Mouse (Mus musculus) MEL (cell line): ENCODE measurements around the gene Scn2b. TPM values are rescaled to one million over a fixed set of nuclear protein-coding genes. Genes with fewer than 3 reads are reported as not detected.

Experiments used
- DNase-seq: peaks from one replicate; pipeline ENCODE4 v3.0.0; 2011; ENCODE audit warnings: low read depth, low spot score
- H3K27ac ChIP-seq: 2 replicates; pipeline ENCODE4 v1.5.1; 2012; ENCODE audit warnings: low read depth, mild to moderate bottlenecking, control low read depth, low read length, moderate library complexity; ENCODE audit not compliant: control insufficient read depth
- H3K27me3 ChIP-seq, 2 experiments: fragments of 150-350 bp in 1 of 2; sonication (generic) in 1 of 2; 2 replicates each; pipeline ENCODE4 v1.6.1; 2012; ENCODE audit warnings: low read length in 2 of 2, mild to moderate bottlenecking in 2 of 2, improper control_type of control experiment in 1 of 2, moderate library complexity in 1 of 2; ENCODE audit not compliant: insufficient read depth in 2 of 2, control insufficient read depth in 1 of 2
- H3K36me3 ChIP-seq, 2 experiments: 2 replicates each; pipeline ENCODE4 v1.6.1; 2012 to 2014; ENCODE audit warnings: low read length in 2 of 2, improper control_type of control experiment in 1 of 2, inconsistent platforms in 1 of 2, mild to moderate bottlenecking in 1 of 2; ENCODE audit not compliant: insufficient read depth in 2 of 2, control insufficient read depth in 1 of 2
- H3K4me1 ChIP-seq, 2 experiments: fragments of 150-350 bp in 1 of 2; sonication (generic) in 1 of 2; 2 replicates each; pipeline ENCODE4 v1.6.1; 2012; ENCODE audit warnings: low read length in 2 of 2, improper control_type of control experiment in 1 of 2, mild to moderate bottlenecking in 1 of 2; ENCODE audit not compliant: insufficient read depth in 2 of 2, control insufficient read depth in 1 of 2
- H3K4me3 ChIP-seq, 2 experiments: fragments of 150-350 bp in 1 of 2; sonication (generic) in 1 of 2; 2 replicates each; pipeline ENCODE4 v1.5.1; 2012; ENCODE audit warnings: low read depth in 2 of 2, low read length in 2 of 2, mild to moderate bottlenecking in 2 of 2, moderate library complexity in 2 of 2, control low read depth in 1 of 2, improper control_type of control experiment in 1 of 2; ENCODE audit not compliant: control insufficient read depth in 1 of 2, insufficient read depth in 1 of 2
- H3K79me2 ChIP-seq: 2 replicates; pipeline ENCODE4 v1.6.1; 2012; ENCODE audit warnings: mild to moderate bottlenecking, low read length, moderate library complexity; ENCODE audit not compliant: control insufficient read depth, poor library complexity, insufficient read depth
- H3K9ac ChIP-seq: 2 replicates; pipeline ENCODE4 v1.6.1; 2012; ENCODE audit warnings: low read depth, mild to moderate bottlenecking, control low read depth, low read length, moderate library complexity; ENCODE audit not compliant: control insufficient read depth, poor library complexity, severe bottlenecking
- H3K9me3 ChIP-seq: fragments of 150-350 bp; sonication (generic); replicated peaks from 2 replicates; pipeline ENCODE4 v1.6.1; 2012; ENCODE audit warnings: mild to moderate bottlenecking, low read length, improper control_type of control experiment, moderate library complexity; ENCODE audit not compliant: insufficient read depth
- CTCF ChIP-seq, 3 experiments: IDR thresholded peaks in 2 of 3; conservative IDR thresholded peaks in 1 of 3; 2 replicates each; pipeline ENCODE4 v1.5.1; 2011 to 2012; ENCODE audit warnings: low read length in 3 of 3, low read depth in 2 of 3, mild to moderate bottlenecking in 2 of 3, improper control_type of control experiment in 1 of 3, inconsistent platforms in 1 of 3, mixed read lengths in 1 of 3, moderate library complexity in 1 of 3; ENCODE audit not compliant: control insufficient read depth in 1 of 3, insufficient read depth in 1 of 3, poor library complexity in 1 of 3, severe bottlenecking in 1 of 3
- E2F4 ChIP-seq: IDR thresholded peaks from 2 replicates; pipeline ENCODE4 v1.6.1; 2011; ENCODE audit warnings: low read depth, low read length, improper control_type of control experiment, borderline replicate concordance
- EP300 ChIP-seq, 2 experiments: IDR thresholded peaks; 2 replicates each; pipeline ENCODE4 v1.6.1; 2011; ENCODE audit warnings: improper control_type of control experiment in 2 of 2, low read length in 2 of 2, low read depth in 1 of 2, mild to moderate bottlenecking in 1 of 2
- ETS1 ChIP-seq: IDR thresholded peaks from 2 replicates; pipeline ENCODE4 v1.6.1; 2012; ENCODE audit warnings: low read depth, mild to moderate bottlenecking, inconsistent platforms, low read length, improper control_type of control experiment, moderate library complexity
- GABPA ChIP-seq: IDR thresholded peaks from 2 replicates; pipeline ENCODE4 v1.6.1; 2012; ENCODE audit warnings: low read depth, mild to moderate bottlenecking, inconsistent platforms, low read length, improper control_type of control experiment, moderate library complexity
- JUND ChIP-seq: IDR thresholded peaks from 2 replicates; pipeline ENCODE4 v1.6.1; 2011; ENCODE audit warnings: low read depth, mild to moderate bottlenecking, improper control_type of control experiment, low read length
- KAT2A ChIP-seq: conservative IDR thresholded peaks from 2 replicates; pipeline ENCODE4 v1.6.1; 2012; ENCODE audit warnings: low read depth, low read length, improper control_type of control experiment, inconsistent platforms
- MAZ ChIP-seq: IDR thresholded peaks from 2 replicates; pipeline ENCODE4 v1.6.1; 2012; ENCODE audit warnings: low read depth, mild to moderate bottlenecking, inconsistent platforms, low read length, improper control_type of control experiment
- MEF2A ChIP-seq: IDR thresholded peaks from 2 replicates; pipeline ENCODE4 v1.6.1; 2014; ENCODE audit warnings: low read depth, mild to moderate bottlenecking, inconsistent platforms, low read length, improper control_type of control experiment; ENCODE audit not compliant: poor library complexity, insufficient replicate concordance, severe bottlenecking; ENCODE audit errors: extremely low read depth
- MXI1 ChIP-seq: IDR thresholded peaks from 2 replicates; pipeline ENCODE4 v1.6.1; 2011; ENCODE audit warnings: mild to moderate bottlenecking, low read depth, low read length, improper control_type of control experiment
- MYB ChIP-seq: IDR thresholded peaks from 2 replicates; pipeline ENCODE4 v1.6.1; 2011; ENCODE audit warnings: mild to moderate bottlenecking, low read depth, low read length, improper control_type of control experiment
- MYC ChIP-seq: IDR thresholded peaks from 2 replicates; pipeline ENCODE4 v1.6.1; 2011; ENCODE audit warnings: low read depth, mild to moderate bottlenecking, low read length, improper control_type of control experiment, moderate library complexity
- NRF1 ChIP-seq: IDR thresholded peaks from 2 replicates; pipeline ENCODE4 v1.6.1; 2014; ENCODE audit warnings: low read depth, mild to moderate bottlenecking, inconsistent platforms, low read length, improper control_type of control experiment, moderate library complexity; ENCODE audit not compliant: poor library complexity, insufficient read depth, severe bottlenecking
- POLR2A ChIP-seq, 2 experiments: IDR thresholded peaks; 2 replicates each; pipeline ENCODE4 v1.6.1; 2011 to 2012; ENCODE audit warnings: low read length in 2 of 2, mild to moderate bottlenecking in 2 of 2, control low read depth in 1 of 2, improper control_type of control experiment in 1 of 2, low read depth in 1 of 2, moderate library complexity in 1 of 2; ENCODE audit not compliant: control insufficient read depth in 1 of 2, insufficient read depth in 1 of 2, poor library complexity in 1 of 2
- POLR2AphosphoS2 ChIP-seq: IDR thresholded peaks from 2 replicates; pipeline ENCODE4 v1.6.1; 2011; ENCODE audit warnings: low read length, improper control_type of control experiment
- RAD21 ChIP-seq: IDR thresholded peaks from 2 replicates; pipeline ENCODE4 v1.6.1; 2011; ENCODE audit warnings: mild to moderate bottlenecking, low read depth, low read length, improper control_type of control experiment
- RCOR1 ChIP-seq: IDR thresholded peaks from 2 replicates; pipeline ENCODE4 v1.6.1; 2012; ENCODE audit warnings: low read depth, mild to moderate bottlenecking, inconsistent platforms, low read length, improper control_type of control experiment
- SIN3A ChIP-seq: IDR thresholded peaks from 2 replicates; pipeline ENCODE4 v1.6.1; 2012; ENCODE audit warnings: low read length, improper control_type of control experiment, inconsistent platforms
- SMC3 ChIP-seq: IDR thresholded peaks from 2 replicates; pipeline ENCODE4 v1.6.1; 2011; ENCODE audit warnings: low read depth, low read length, improper control_type of control experiment
- TAL1 ChIP-seq: IDR thresholded peaks from 2 replicates; pipeline ENCODE4 v1.6.1; 2012; ENCODE audit warnings: mild to moderate bottlenecking, inconsistent platforms, low read length, moderate library complexity, mixed read lengths
- TBP ChIP-seq: IDR thresholded peaks from 2 replicates; pipeline ENCODE4 v1.8.0; 2011; ENCODE audit warnings: low read depth, low read length, improper control_type of control experiment
- TCF12 ChIP-seq: IDR thresholded peaks from 2 replicates; pipeline ENCODE4 v1.6.1; 2014; ENCODE audit warnings: low read depth, mild to moderate bottlenecking, inconsistent platforms, low read length, improper control_type of control experiment, moderate library complexity
- UBTF ChIP-seq: IDR thresholded peaks from 2 replicates; pipeline ENCODE4 v1.6.1; 2012; ENCODE audit warnings: low read depth, mild to moderate bottlenecking, inconsistent platforms, low read length, improper control_type of control experiment, moderate library complexity, borderline replicate concordance; ENCODE audit not compliant: insufficient read depth
- USF1 ChIP-seq: IDR thresholded peaks from 2 replicates; pipeline ENCODE4 v1.6.1; 2014; ENCODE audit warnings: low read depth, mild to moderate bottlenecking, inconsistent platforms, low read length, improper control_type of control experiment, moderate library complexity
- USF2 ChIP-seq, 2 experiments: IDR thresholded peaks; 2 replicates each; pipeline ENCODE4 v1.6.1; 2011 to 2012; ENCODE audit warnings: improper control_type of control experiment in 2 of 2, low read length in 2 of 2, borderline replicate concordance in 1 of 2, inconsistent platforms in 1 of 2, low read depth in 1 of 2, mild to moderate bottlenecking in 1 of 2; ENCODE audit not compliant: insufficient read depth in 1 of 2
- ZC3H11A ChIP-seq: IDR thresholded peaks from 2 replicates; pipeline ENCODE4 v1.6.1; 2012; ENCODE audit warnings: low read depth, mild to moderate bottlenecking, inconsistent platforms, low read length, improper control_type of control experiment
- ZKSCAN1 ChIP-seq: IDR thresholded peaks from 2 replicates; pipeline ENCODE4 v1.6.1; 2012; ENCODE audit warnings: low read depth, mild to moderate bottlenecking, inconsistent platforms, low read length, improper control_type of control experiment, moderate library complexity
- ZMIZ1 ChIP-seq: IDR thresholded peaks from 2 replicates; pipeline ENCODE4 v1.6.1; 2012; ENCODE audit warnings: low read depth, mild to moderate bottlenecking, inconsistent platforms, low read length, improper control_type of control experiment, moderate library complexity
- ZNF384 ChIP-seq: IDR thresholded peaks from 2 replicates; pipeline ENCODE4 v1.6.1; 2012; ENCODE audit warnings: low read depth, mild to moderate bottlenecking, inconsistent platforms, low read length, improper control_type of control experiment
- polyA plus RNA-seq, 2 experiments: library from polyadenylated mRNA; stranded (reverse) in 1 of 2; unstranded in 1 of 2; fragments of >175 nt in 1 of 2; fragments of >200 nt in 1 of 2; gene quantifications; 2 replicates each; pipeline versions ENCODE4 v1.2.1 to v1.2.4; 2012; ENCODE audit warnings: low replicate concordance in 2 of 2, low read depth in 1 of 2; ENCODE audit not compliant: insufficient read length in 2 of 2, insufficient read depth in 1 of 2, missing spikeins in 1 of 2
- total RNA-seq: library from RNA; depleted of rRNA; stranded (reverse); fragments of 300-350 nt; gene quantifications from 2 replicates; pipeline ENCODE4 v1.2.3, GENCODE M21; 2012

The Scn2b gene
- total and polyA plus RNA-seq, 3 experiments, result not detected

- no peak for TF ChIP-seq MXI1
- no peak for TF ChIP-seq TCF12
- no peak for TF ChIP-seq POLR2AphosphoS2
These were observed 763 bp upstream of the Scn2b start (continued) for GRCm38 (mm10) chr9:45116819-45117218.

DNA sequence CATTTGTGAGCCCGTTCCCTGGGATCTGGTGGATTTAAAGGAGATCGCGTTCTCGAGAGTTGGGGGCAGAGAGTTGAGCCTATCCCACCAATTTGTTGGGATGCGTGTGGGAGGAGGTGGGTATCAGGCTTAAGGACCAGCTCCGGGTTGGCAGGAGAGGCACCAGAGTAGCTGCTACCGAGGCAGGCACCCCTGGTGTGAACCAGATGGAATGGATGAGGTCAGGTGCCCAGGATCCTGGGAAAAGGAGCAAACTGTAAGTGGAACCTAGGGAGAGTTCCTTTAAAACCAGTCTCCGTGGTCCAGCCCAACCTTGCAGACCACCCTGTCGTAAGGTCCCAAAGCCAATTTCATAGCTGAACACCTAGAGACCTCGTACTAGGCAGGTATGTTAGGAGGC is 970 bp downstream of the Scn2b start:
- H3K9ac ChIP-seq, result no peak overlapping the region
- H3K27me3 ChIP-seq, result peaks cover 4 to 11% of the 10 kb centered on the region in 2 experiments

DNA sequence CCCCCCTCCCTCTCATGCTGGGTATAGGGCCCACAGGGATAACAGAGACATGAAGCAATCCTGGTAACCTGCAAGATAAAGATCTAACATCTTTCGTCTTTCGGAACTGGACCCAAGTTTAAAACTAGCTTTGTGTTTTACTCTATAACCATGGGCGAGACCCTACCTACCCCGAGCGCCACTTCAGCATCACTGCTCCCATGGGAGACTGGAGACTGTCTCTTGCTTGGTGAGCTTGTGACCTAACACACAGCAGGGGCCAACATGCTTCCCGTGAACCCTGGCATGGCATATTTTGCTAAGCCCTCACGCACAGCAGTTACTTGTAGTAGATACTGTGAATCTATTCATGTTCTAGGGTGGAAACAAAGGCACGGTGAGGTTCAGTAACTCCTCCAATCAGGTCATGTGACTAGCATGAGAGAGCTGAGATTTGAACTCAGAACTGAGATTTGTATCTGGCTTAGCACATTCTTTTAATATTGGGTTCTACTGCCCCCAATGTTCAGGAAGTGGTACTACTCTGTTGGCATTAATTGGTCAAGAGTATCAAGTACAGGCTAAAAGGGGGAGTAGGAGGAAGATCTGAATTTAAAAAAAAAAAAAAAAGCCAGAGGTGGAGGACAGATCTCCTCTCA is 1.9 kb downstream of the Scn2b start:
- Histone ChIP-seq H3K9ac (no peak overlapping the region), H3K4me1 (peaks cover 0 to 4% of the 10 kb centered on the region in 2 experiments; a peak in 2 of 4 replicates), H3K4me3 (no peak overlapping the region), H3K27ac (no peak overlapping the region), H3K36me3 (peaks cover 0 to 2% of the 10 kb centered on the region in 2 experiments; a peak in 2 of 4 replicates), H3K9me3 (no peaks in the 10 kb centered on the region), H3K79me2 (no peaks in the 10 kb centered on the region), H3K27me3 (peaks cover 3 to 11% of the 10 kb centered on the region in 2 experiments)
- DNase-seq, result peak; percentile 20
- TF ChIP-seq ETS1 (no peak), TBP (no peak), CTCF (IDR thresholded peaks at IDR 0.05 in 2 of 3, conservative IDR thresholded peaks at IDR 0.05 in 1 of 3; ENCODE audit: control insufficient read depth in 1 of 3, insufficient read depth in 1 of 3, low read depth in 2 of 3, low read length in 3 of 3, poor library complexity in 1 of 3, severe bottlenecking in 1 of 3) (peak in 2 of 3 experiments; percentile 43 to 58; a peak in 4 of 6 replicates), ZNF384 (no peak), MYB (no peak), JUND (no peak), RAD21 (peak; percentile 57), UBTF (no peak), MAZ (no peak), MXI1 (0 out of 2 replicates have a peak, but pooled peaks have one; percentile 35), USF1 (peak; percentile 57), RCOR1 (peak; percentile 96), USF2 (IDR thresholded peaks at IDR 0.05; ENCODE audit: borderline replicate concordance in 1 of 2, insufficient read depth in 1 of 2, low read depth in 1 of 2, low read length in 2 of 2) (no peak), EP300 (IDR thresholded peaks at IDR 0.05; ENCODE audit: low read depth in 1 of 2, low read length in 2 of 2) (no peak), ZC3H11A (peak; percentile 41; the same call in 1 of the 2 replicates), SIN3A (no peak), SMC3 (peak; percentile 42), TCF12 (no peak), ZKSCAN1 (no peak), MYC (no peak)

More for the DNA sequence above, 970 bp downstream of the Scn2b start:
- H3K4me3 ChIP-seq, result no peak overlapping the region
- no peaks in the 10 kb centered on the region for H3K9me3 ChIP-seq
- no peak for DNase-seq
- no peak overlapping the region for H3K27ac ChIP-seq
- peaks cover 0 to 4% of the 10 kb centered on the region in 2 experiments; a peak in 2 of 4 replicates for H3K4me1 ChIP-seq
- no peaks in the 10 kb centered on the region for H3K79me2 ChIP-seq
- TF ChIP-seq USF2 (IDR thresholded peaks at IDR 0.05; ENCODE audit: borderline replicate concordance in 1 of 2, insufficient read depth in 1 of 2, low read depth in 1 of 2, low read length in 2 of 2), result no peak
- no peak for TF ChIP-seq TAL1
- TF ChIP-seq CTCF (IDR thresholded peaks at IDR 0.05 in 2 of 3, conservative IDR thresholded peaks at IDR 0.05 in 1 of 3; ENCODE audit: control insufficient read depth in 1 of 3, insufficient read depth in 1 of 3, low read depth in 2 of 3, low read length in 3 of 3, poor library complexity in 1 of 3, severe bottlenecking in 1 of 3), result no peak
- no peak for TF ChIP-seq KAT2A
- no peak for TF ChIP-seq RCOR1
- TF ChIP-seq NRF1, result no peak
- no peak for TF ChIP-seq ZMIZ1
- TF ChIP-seq MEF2A, result no peak
- no peak for TF ChIP-seq ETS1
- TF ChIP-seq TBP, result no peak
- TF ChIP-seq E2F4, result no peak
- TF ChIP-seq POLR2A (IDR thresholded peaks at IDR 0.05; ENCODE audit: control insufficient read depth in 1 of 2, insufficient read depth in 1 of 2, low read depth in 1 of 2, low read length in 2 of 2, poor library complexity in 1 of 2), result no peak
- TF ChIP-seq POLR2AphosphoS2, result no peak
- TF ChIP-seq GABPA, result no peak
- no peak for TF ChIP-seq ZKSCAN1
- no peak for TF ChIP-seq MXI1
- peaks cover 0 to 2% of the 10 kb centered on the region in 2 experiments; a peak in 2 of 4 replicates for H3K36me3 ChIP-seq
